Mouse (Mus musculus) C3H10T1/2 (cell line): ENCODE results near the gene Fbxo27. TPM values are rescaled to one million over a fixed set of nuclear protein-coding genes. Genes with fewer than 3 reads are reported as not detected.

ENCODE experiments used
- polyA plus RNA-seq, 2 experiments: library from polyadenylated mRNA; unstranded; fragments of >200 nt; fragmentation: generic; extraction: Trizol; gene quantifications; one replicate each; pipeline ENCODE4 v1.2.1; 2012; ENCODE audit warnings: missing spikeins in 2 of 2

Gene Fbxo27
- not detected for polyA plus RNA-seq

GRCm38 (mm10) chr7:28692545-28693320, at the start of gene Fbxo27:
TSS of gene Fbxo27 (plus strand) at chr7:28692849.

GRCm38 (mm10) chr7:28716590-28717281, 24.1 kb downstream of the Fbxo27 start, which contains the start of gene Fbxo17:
TSS of gene Fbxo17 (plus strand) at chr7:28716804.

GRCm38 (mm10) chr7:28741709-28742438, 49.2 kb downstream of the Fbxo27 start, which contains the start of the genes Mrps12 and Sars2:
TSS of gene Mrps12 (minus strand) at chr7:28741820.
TSS of gene Sars2 (plus strand) at chr7:28741992.

Other genes with a start within 250 kb of the Fbxo27 start
- under 1 TPM; 0.01 to 0.11 TPM for gene Lrfn1, start 240.9 kb upstream of the Fbxo27 start, polyA plus RNA-seq
- not detected for gene Ifnl2, start 182.4 kb upstream of the Fbxo27 start, polyA plus RNA-seq
- gene Ifnl3, start 170.0 kb upstream of the Fbxo27 start, polyA plus RNA-seq = not detected
- not detected for gene Sycn, start 152.0 kb upstream of the Fbxo27 start, polyA plus RNA-seq
- not detected for gene Nccrp1, start 145.6 kb upstream of the Fbxo27 start, polyA plus RNA-seq
- 10 to 100 TPM; 14.8 to 48.1 TPM for gene Samd4b, start 94.7 kb upstream of the Fbxo27 start, polyA plus RNA-seq
- 10 to 100 TPM; 15.0 to 33.1 TPM for gene Pak4, start 94.7 kb upstream of the Fbxo27 start, polyA plus RNA-seq
- gene Acp7, start 61.5 kb upstream of the Fbxo27 start, polyA plus RNA-seq = not detected
- 1 to 10 TPM in 1 of 2 experiments, under 1 TPM in 1; 0.95 to 6.2 TPM for gene Fbxo17, start 24.0 kb downstream of the Fbxo27 start, polyA plus RNA-seq
- 100 to 1,000 TPM; 146 to 201 TPM for gene Mrps12, start 49.0 kb downstream of the Fbxo27 start, polyA plus RNA-seq
- gene Sars2, start 49.1 kb downstream of the Fbxo27 start, polyA plus RNA-seq = 10 to 100 TPM; 10.5 to 14.6 TPM
- not detected for gene Ccer2, start 63.3 kb downstream of the Fbxo27 start, polyA plus RNA-seq
- 100 to 1,000 TPM in 1 of 2 experiments, 10 to 100 TPM in 1; 54.4 to 105 TPM for gene Sirt2, start 73.9 kb downstream of the Fbxo27 start, polyA plus RNA-seq
- 10 to 100 TPM; 35.1 to 38.9 TPM for gene Nfkbib, start 74.7 kb downstream of the Fbxo27 start, polyA plus RNA-seq
- gene Rinl, start 96.1 kb downstream of the Fbxo27 start, polyA plus RNA-seq = under 1 TPM; 0.05 to 0.70 TPM
- gene Hnrnpl, start 115.7 kb downstream of the Fbxo27 start, polyA plus RNA-seq = 100 to 1,000 TPM; 106 to 235 TPM
- 100 to 1,000 TPM in 1 of 2 experiments, 10 to 100 TPM in 1; 75.3 to 378 TPM for gene Ech1, start 132.4 kb downstream of the Fbxo27 start, polyA plus RNA-seq
- 1 to 10 TPM in 1 of 2 experiments, not detected in 1; 7.4 TPM for gene Lgals4, start 141.0 kb downstream of the Fbxo27 start, polyA plus RNA-seq
- gene Lgals7, start 171.0 kb downstream of the Fbxo27 start, polyA plus RNA-seq = 1 to 10 TPM in 1 of 2 experiments, under 1 TPM in 1; 0.15 to 2.3 TPM
- gene Capn12, start 188.6 kb downstream of the Fbxo27 start, polyA plus RNA-seq = under 1 TPM; 0.54 to 0.87 TPM